Mouse (Mus musculus): ENCODE data around the gene Bid.

DNA sequence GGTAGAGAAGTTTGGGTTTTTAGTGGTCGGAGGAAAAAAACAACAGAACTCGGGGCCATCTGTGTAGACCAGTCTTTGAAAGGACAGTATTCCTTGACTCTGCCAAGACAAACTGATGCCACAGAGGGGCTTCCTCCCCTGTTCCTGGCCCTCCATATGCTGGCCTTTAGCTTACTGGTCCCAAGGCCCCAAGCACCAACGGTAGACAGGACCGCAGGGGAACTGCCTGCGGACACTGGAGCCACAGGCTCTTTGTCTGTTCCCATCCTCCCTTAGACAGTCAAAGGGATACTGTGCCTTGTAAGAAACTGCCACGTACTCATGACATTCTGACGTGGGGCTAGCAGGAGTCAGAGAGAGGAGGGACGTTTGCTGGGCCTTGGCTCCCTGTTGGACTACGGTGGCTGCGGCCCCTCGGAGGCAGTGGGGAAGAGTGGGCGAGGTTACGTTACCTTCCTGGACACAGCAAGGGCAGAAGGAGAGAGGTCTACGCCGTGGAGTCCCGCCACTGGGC is 20.5 kb upstream of the Bid start:
- no peak for TF ChIP-seq CTCF (IDR thresholded peaks at IDR 0.05; ENCODE audit: borderline replicate concordance, extremely low read depth, insufficient read depth, insufficient read length)
- TF ChIP-seq POLR2A (IDR thresholded peaks at IDR 0.05; ENCODE audit: borderline replicate concordance, extremely low read depth, insufficient read depth, insufficient read length, poor library complexity, severe bottlenecking), result no peak
